Mouse (Mus musculus) liver, embryonic 15.5 days (tissue): ENCODE results near the gene Lrp2. TPM values are rescaled to one million over a fixed set of nuclear protein-coding genes. Genes with fewer than 3 reads are reported as not detected.

Experiments used
- ATAC-seq: fragments of 200-750 bp; cut with Nextera tagmentation; 2 replicates; pipeline ENCODE4 v1.8.0; 2017; ENCODE audit warnings: moderate number of reproducible peaks, mild to moderate bottlenecking, moderate library complexity; ENCODE audit not compliant: insufficient read depth
- H3K27ac ChIP-seq: fragments of 300-500 bp; sonication (generic); replicated peaks from 2 replicates; pipeline ENCODE4 v1.5.1; 2015; ENCODE audit warnings: mild to moderate bottlenecking, inconsistent platforms
- H3K27me3 ChIP-seq: fragments of 300-500 bp; sonication (generic); 2 replicates; pipeline ENCODE4 v1.6.1; 2015; ENCODE audit warnings: mild to moderate bottlenecking, inconsistent platforms
- H3K36me3 ChIP-seq: fragments of 300-500 bp; sonication (generic); replicated peaks from 2 replicates; pipeline ENCODE4 v1.6.1; 2015; ENCODE audit warnings: moderate library complexity, mild to moderate bottlenecking, inconsistent platforms
- H3K4me1 ChIP-seq: fragments of 300-500 bp; sonication (generic); replicated peaks from 2 replicates; pipeline ENCODE4 v1.6.1; 2015; ENCODE audit warnings: inconsistent platforms
- H3K4me2 ChIP-seq: fragments of 300-500 bp; sonication (generic); 2 replicates; pipeline ENCODE4 v1.6.1; 2015; ENCODE audit warnings: moderate library complexity, mild to moderate bottlenecking, inconsistent platforms
- H3K4me3 ChIP-seq: fragments of 300-500 bp; sonication (generic); replicated peaks from 2 replicates; pipeline ENCODE4 v1.5.1; 2015; ENCODE audit warnings: mild to moderate bottlenecking, inconsistent platforms
- H3K9ac ChIP-seq: fragments of 300-500 bp; sonication (generic); 2 replicates; pipeline ENCODE4 v1.6.1; 2015; ENCODE audit warnings: moderate library complexity, mild to moderate bottlenecking, inconsistent platforms
- H3K9me3 ChIP-seq: fragments of 300-500 bp; sonication (generic); replicated peaks from 2 replicates; pipeline ENCODE4 v1.6.1; 2016; ENCODE audit warnings: inconsistent platforms
- WGBS: fragments of 180-500 bp; shearing (Covaris S2); methylation state at CpG from one replicate; pipeline ENCODE4 v1.1.7; 2015; ENCODE audit warnings: mixed read lengths; ENCODE audit not compliant: insufficient replicate concordance; 5-methylcytosine and 5-hydroxymethylcytosine counted together
- polyA plus RNA-seq: library from polyadenylated mRNA; unstranded; fragments of >200 nt; fragmentation: Nextera tagmentation; extraction: Ambion mirVana; gene quantifications from 2 replicates; pipeline ENCODE4 v1.2.1, GENCODE M21; 2015

Gene Lrp2
- polyA plus RNA-seq, 1 experiment from 2014 or later, result 0.12 TPM

GRCm38 (mm10) chr2:69376780-69377179 is 209.1 kb downstream of the Lrp2 start:
- no peak overlapping the region for H3K4me3 ChIP-seq
- 46% methylated on average over 2 of the region's 2 CpGs for WGBS
- H3K9ac ChIP-seq, result no peak overlapping the region
- H3K36me3 ChIP-seq, result no peaks in the 10 kb centered on the region
- H3K4me2 ChIP-seq, result no peak overlapping the region
- H3K27ac ChIP-seq, result no peak overlapping the region
- H3K9me3 ChIP-seq, result no peaks in the 10 kb centered on the region
- H3K4me1 ChIP-seq, result peaks cover 4% of the 10 kb centered on the region; the same call in 1 of the 2 replicates
- no peak for ATAC-seq
- no peaks in the 10 kb centered on the region for H3K27me3 ChIP-seq

Other genes starting within 250 kb of the Lrp2 start
- 12.5 and 14.0 TPM in 2 replicates for gene Abcb11, start 243.4 kb downstream of the Lrp2 start, polyA plus RNA-seq
- gene Dhrs9, start 205.6 kb downstream of the Lrp2 start, polyA plus RNA-seq, result 0.23 and 0.24 TPM in 2 replicates
- gene Bbs5, start 61.1 kb upstream of the Lrp2 start, polyA plus RNA-seq, result 2.8 and 3.5 TPM in 2 replicates
- 0.66 and 1.5 TPM in 2 replicates for gene Klhl41, start 84.1 kb upstream of the Lrp2 start, polyA plus RNA-seq
- gene Fastkd1, start 127.5 kb upstream of the Lrp2 start, polyA plus RNA-seq, result 3.3 and 3.4 TPM in 2 replicates
- gene Ppig, start 136.5 kb upstream of the Lrp2 start, polyA plus RNA-seq, result 48.2 and 51.8 TPM in 2 replicates
- 0.14 and 0.16 TPM in 2 replicates for gene Ccdc173, start 203.5 kb upstream of the Lrp2 start, polyA plus RNA-seq
- gene Phospho2, start 203.6 kb upstream of the Lrp2 start, polyA plus RNA-seq, result 11.1 and 11.4 TPM in 2 replicates
- gene Klhl23, start 235.9 kb upstream of the Lrp2 start, polyA plus RNA-seq, result 18.1 and 19.4 TPM in 2 replicates